Mouse (Mus musculus) spleen, adult 2 months (tissue): ENCODE data around the gene 4930442H23Rik.

Experiments
- CTCF ChIP-seq: fragments of 200-500 bp; IDR thresholded peaks from 2 replicates; pipeline ENCODE4 v1.5.1; 2011; ENCODE audit warnings: mild to moderate bottlenecking, inconsistent platforms; ENCODE audit not compliant: insufficient read depth, insufficient read length, insufficient replicate concordance; ENCODE audit errors: extremely low read depth
- POLR2A ChIP-seq: fragments of 200-500 bp; IDR thresholded peaks from 2 replicates; pipeline ENCODE4 v1.6.1; 2011; ENCODE audit warnings: low read depth, low read length, inconsistent platforms

DNA sequence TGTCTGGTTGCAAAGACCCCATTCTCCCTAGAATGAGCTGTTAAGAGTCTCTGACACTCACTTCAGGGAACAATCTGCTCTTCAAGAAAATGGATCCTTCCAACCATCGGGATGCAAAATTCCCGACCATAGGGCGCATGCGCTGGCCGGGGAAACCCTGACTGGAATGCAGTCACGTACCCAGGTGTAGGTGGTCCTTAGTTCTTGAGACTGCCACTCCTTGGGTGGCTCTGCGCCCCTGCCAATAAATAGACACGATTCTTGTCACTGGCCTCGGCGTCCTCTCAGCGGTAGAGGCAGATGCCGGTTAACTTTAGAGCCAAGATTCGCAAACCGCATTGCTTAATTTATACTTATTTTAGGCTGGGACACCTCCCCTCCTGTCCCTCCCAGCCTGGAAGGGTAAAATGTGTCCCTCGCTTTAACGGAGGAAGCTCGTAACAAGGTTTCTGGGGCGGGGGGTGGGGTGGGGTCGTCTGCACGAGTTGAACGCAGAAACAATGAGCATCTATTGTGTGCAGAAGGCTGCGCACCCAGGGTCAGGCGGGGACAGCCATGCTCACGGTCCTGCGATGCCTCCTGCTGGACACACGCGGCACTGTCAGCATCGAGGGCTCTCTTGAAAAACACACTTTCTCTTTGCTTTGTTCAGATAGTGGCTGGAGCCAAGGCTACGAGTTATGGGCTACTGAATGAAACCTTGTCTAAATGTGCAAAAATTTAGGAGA lies 8.9 kb downstream of the 4930442H23Rik start:
- TF ChIP-seq CTCF (peak; percentile 99), POLR2A (no peak)
